Mouse (Mus musculus): ENCODE data around the gene Crybg2.

Gene Crybg2

DNA sequence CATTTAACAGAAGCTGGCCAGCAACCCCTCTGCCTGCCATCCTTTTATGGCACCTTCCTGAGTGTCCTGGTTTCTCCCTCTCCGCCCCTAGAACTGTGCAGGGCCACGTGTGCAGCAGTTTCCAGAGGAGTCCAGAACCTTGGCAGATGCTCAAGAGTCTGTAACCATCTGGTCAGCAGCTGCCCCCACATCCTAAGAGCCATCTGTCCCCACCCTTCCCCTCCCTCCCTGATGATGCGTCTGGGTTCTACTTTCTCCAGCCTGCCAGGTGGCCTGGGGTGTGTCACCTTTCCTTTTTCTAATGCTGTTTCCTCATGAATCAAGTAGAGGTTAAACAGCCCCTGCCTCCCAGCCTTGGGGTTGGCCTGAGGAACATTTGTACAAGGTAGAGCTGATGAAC is 61.7 kb downstream of the Crybg2 start:
- no peak for DNase-seq

GRCm38 (mm10) chr4:134123147-134123546 is 62.5 kb downstream of the Crybg2 start:
- no peak for DNase-seq

- peak in 1 of 2 experiments; percentile 20 for DNase-seq
Observed at GRCm38 (mm10) chr4:134123680-134124551, 63.3 kb downstream of the Crybg2 start.

- no peak for DNase-seq
Observed at GRCm38 (mm10) chr4:134125383-134126060, 64.9 kb downstream of the Crybg2 start.

DNA sequence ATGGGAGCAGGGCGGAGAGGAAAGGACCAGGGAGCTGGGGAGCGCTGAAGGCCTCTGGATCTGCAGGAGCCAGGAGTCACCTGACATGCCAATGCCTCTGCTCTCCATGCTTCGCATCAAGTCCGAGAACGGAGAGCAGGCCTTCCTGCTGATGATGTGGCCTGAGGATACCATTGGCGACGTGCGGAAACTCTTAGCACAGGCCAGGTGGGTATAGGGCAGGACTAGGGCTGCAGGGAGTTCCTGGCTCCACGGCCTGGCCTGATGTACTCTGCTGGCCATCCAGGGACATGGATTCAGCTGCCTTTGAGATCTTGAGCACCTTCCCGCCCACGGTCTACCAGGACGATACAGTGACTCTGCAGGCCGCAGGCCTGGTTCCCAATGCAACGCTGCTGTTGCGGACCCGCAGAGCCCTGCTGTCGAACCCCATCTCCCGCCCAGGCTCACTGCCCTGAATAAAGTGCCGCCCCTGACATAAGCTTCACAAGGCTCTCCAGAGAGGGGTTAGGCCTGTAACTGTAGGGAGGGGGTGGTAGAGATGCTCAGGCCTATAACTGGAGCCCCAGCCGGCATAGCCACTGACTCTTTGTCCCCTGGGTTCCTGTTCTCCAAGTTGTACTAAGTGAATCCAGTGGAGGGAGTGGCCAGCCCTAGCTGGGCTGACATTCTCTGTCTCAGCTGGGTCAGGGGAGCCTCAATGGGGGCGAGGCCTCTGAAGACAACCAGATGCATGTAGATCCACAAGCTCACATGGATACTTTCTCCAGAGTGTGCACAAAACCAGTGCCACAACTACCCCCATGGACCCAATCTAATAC is 65.9 kb downstream of the Crybg2 start:
- DNase-seq, result no peak

GRCm38 (mm10) chr4:134127121-134127455 is 66.5 kb downstream of the Crybg2 start:
- DNase-seq, result no peak

DNA sequence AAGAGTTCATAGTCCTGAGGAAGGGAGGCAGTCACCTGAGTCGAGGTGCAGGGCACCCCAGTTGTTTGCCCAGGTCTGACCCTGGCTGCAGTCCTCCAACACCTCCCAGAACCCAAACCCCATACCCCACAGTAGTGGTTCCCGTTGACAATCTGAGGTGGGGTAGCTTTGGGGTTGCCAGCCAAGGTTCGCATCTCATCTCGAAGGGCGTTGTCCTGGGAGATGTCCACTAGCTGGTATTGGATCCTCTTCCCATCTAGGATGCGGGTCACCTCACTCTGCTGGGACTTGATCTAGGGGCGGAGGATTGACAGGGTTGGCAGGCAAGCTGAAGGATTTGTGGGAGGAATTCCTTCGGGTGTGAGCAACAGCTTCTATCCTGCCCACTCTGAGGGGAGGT is 67.2 kb downstream of the Crybg2 start:
- DNase-seq, result peak in 1 of 2 experiments; percentile 34

- peak; percentile 89 to 95 for DNase-seq
Observed at GRCm38 (mm10) chr4:134128221-134128982, 67.8 kb downstream of the Crybg2 start, which contains the start of gene Sh3bgrl3. Sh3bgrl3 (minus strand) TSS chr4:134128789.

DNA sequence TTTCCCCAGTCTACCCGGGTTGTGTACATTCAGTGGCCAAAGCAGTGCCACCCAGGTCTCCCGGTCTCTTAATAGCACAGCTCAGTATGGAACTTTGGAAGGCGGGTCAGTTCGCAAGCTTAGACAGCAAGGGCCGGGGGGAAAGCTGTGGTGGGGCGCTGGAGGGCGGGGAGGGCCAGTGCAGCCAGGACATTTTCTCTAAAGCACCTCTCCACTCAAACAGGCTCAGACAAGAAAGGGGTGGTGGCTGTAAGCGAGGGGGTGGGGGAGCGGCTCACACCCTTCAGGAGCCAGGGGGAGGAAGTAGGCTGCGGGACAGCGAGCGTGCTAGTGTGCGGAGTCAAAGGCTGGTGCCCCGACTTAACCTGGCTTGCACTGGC is 68.4 kb downstream of the Crybg2 start:
- DNase-seq, result peak in 1 of 2 experiments; percentile 41

DNA sequence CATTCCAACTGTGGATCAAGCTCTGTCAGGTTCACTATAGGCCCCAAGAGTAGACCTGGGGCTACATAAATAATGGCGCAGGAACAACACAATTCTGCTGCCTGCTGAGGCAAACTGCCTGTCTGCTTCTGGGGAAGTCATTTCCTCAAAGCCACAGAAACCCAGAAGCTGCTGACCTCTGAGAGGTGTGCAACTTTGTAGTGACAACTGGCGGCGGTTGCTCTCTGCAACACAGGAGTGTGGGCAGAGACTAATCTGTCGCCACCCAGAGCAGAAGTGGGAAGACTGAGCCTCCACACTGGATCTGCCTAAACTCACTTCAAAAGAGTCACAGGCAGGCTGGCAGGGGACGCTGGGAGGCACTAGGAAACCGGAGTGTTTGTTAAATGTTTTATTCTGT is 68.9 kb downstream of the Crybg2 start:
- DNase-seq, result no peak

DNA sequence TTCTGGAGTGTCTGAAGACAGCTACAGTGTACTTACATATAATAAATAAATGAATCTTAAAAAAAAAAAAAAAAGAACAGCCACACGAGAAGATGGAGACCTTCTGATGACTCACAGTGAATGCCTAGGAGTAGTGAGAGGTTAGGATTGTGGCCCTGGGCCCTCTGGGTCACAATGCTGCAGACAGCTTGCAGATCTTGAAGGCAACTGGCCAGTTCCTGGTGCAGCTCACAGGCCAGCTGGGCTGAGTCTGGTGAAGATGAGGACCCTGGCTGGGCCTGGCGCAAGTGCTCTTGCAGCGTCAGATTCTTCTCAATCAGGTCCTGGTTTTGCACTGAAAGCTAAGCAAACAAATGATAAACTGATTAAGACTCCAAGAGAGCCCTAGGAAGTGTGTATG is 71.5 kb downstream of the Crybg2 start:
- no peak for DNase-seq

DNA sequence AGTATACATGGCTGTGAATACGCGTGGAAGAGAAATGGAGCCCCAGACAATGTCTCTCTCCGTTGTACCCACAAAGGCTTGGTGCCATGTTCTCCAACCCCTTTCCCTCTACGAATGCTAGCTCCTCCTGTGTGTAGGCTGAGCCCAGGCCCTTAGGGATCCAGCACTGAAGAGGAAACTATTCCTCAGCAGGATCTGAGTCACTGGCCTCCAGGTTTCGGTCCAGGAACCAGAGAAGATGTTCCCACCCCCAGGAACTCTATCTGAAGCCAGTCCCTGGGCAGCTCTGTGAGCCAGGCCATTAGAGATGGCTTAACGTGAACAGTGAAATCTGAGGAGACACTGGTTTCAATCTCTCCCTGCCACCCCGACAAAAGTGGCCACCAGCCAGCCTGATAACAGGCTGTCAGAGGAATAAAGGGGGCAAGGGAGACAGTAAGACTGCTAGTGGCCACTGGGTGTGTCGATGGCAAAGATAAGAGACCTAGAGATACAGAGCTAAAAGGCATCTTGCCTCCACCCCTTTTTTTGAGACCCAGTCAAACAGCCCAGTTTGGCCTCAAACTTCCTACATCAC is 72.0 kb downstream of the Crybg2 start:
- no peak for DNase-seq

DNA sequence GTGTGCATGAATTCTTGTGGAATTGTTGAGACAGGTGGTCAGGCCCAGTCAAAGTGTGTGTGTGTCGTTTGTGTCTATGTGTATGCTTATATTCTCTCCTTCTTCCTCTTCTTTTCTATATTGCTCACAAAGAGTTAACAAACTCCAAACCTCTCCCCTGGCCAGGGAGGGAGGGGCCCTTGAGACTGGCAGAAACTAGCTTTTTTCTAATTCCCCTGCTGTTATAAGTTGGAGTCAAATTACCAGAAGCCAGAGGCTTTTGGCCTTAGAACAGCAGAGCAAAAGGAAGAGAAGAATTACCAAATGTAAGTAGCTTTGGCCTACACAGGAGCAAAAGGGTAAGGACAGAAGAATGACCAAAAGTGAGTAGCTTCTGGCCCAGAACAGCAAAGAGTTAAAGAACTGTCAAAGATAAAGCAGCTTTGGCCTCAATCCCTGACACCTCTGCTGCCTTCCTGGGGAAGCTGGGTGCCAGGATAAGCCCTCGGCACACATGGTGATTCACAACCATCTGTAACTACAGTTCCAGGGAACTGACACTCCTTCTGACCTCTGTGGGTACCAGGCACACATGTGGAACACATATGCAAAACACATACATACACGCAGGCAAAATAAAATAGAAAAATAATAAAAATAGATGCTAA is 75.8 kb downstream of the Crybg2 start:
- no peak for DNase-seq

- no peak for DNase-seq
Observed at GRCm38 (mm10) chr4:134138857-134139256, 78.2 kb downstream of the Crybg2 start.
